Mouse (Mus musculus) heart, postnatal 25 days (tissue): ENCODE data around the gene Celf1. TPM values are rescaled to one million over a fixed set of nuclear protein-coding genes. Genes with fewer than 3 reads are reported as not detected.

Experiments
- DNase-seq: peaks from one replicate; pipeline ENCODE4 v3.0.0; 2022; ENCODE audit warnings: low spot score
- intact Hi-C: fragments of 180-260 bp; cut with DNase I; formaldehyde crosslinking; loops from one replicate; pipeline ENCODE4 v1.15.1; 2025
- total RNA-seq, 2 experiments: library from RNA; stranded (reverse); gene quantifications; 2 replicates each; pipeline ENCODE4 v1.2.3; 2021

The Celf1 gene
- total RNA-seq, 2 experiments from 2014 or later, result 80.9 to 84.4 TPM

GRCm38 (mm10) chr2:90932273-90932672, 7.9 kb upstream of the Celf1 start:
- intact Hi-C loops, result no loop called here
- DNase-seq, result no peak

GRCm38 (mm10) chr2:90938362-90938761, 1.8 kb upstream of the Celf1 start:
- DNase-seq, result no peak
- intact Hi-C loops, result no loop called here

- intact Hi-C loops, result loop anchor here (2.0 to 5.0 kb wide), 3 partner anchors 48 to 588 kb away; partner anchors contain the start of genes Ckap5 and Psmc3
- DNase-seq, result no peak
Measured at GRCm38 (mm10) chr2:90939750-90940149, 432 bp upstream of the Celf1 start.

- DNase-seq, result no peak
- intact Hi-C loops, result loop anchor here (2.0 to 5.0 kb wide), 3 partner anchors 46 to 586 kb away; partner anchors contain the start of genes Ckap5 and Psmc3
Measured at GRCm38 (mm10) chr2:90941744-90942143, 1.6 kb downstream of the Celf1 start.

- intact Hi-C loops, result no loop called here
- DNase-seq, result no peak
Measured at GRCm38 (mm10) chr2:90950149-90950548, 10.0 kb downstream of the Celf1 start.

GRCm38 (mm10) chr2:90950582-90951194, 10.5 kb downstream of the Celf1 start:
- intact Hi-C loops, result no loop called here
- no peak for DNase-seq

- intact Hi-C loops, result no loop called here
- no peak for DNase-seq
Measured at GRCm38 (mm10) chr2:90953461-90953860, 13.3 kb downstream of the Celf1 start.

- intact Hi-C loops, result no loop called here
- no peak for DNase-seq
Measured at GRCm38 (mm10) chr2:90956053-90956452, 15.9 kb downstream of the Celf1 start.

- intact Hi-C loops, result no loop called here
- no peak for DNase-seq
Measured at GRCm38 (mm10) chr2:90958856-90959255, 18.7 kb downstream of the Celf1 start.

- no peak for DNase-seq
- intact Hi-C loops, result no loop called here
Measured at GRCm38 (mm10) chr2:90960012-90960411, 19.8 kb downstream of the Celf1 start.

- no peak for DNase-seq
Measured at GRCm38 (mm10) chr2:90963304-90963703, 23.1 kb downstream of the Celf1 start.

GRCm38 (mm10) chr2:90964811-90965465, 24.8 kb downstream of the Celf1 start:
- intact Hi-C loops, result no loop called here
- no peak for DNase-seq

More at GRCm38 (mm10) chr2:90963304-90963703, 23.1 kb downstream of the Celf1 start:
- intact Hi-C loops, result no loop called here

- intact Hi-C loops, result no loop called here
- DNase-seq, result no peak
Measured at GRCm38 (mm10) chr2:90965466-90966080, 25.4 kb downstream of the Celf1 start.

- intact Hi-C loops, result no loop called here
- DNase-seq, result no peak
Measured at GRCm38 (mm10) chr2:90970606-90971005, 30.4 kb downstream of the Celf1 start.

- intact Hi-C loops, result no loop called here
- DNase-seq, result no peak
Measured at GRCm38 (mm10) chr2:90974101-90974500, 33.9 kb downstream of the Celf1 start.

GRCm38 (mm10) chr2:90975181-90975835, 35.1 kb downstream of the Celf1 start:
- DNase-seq, result no peak
- intact Hi-C loops, result no loop called here

GRCm38 (mm10) chr2:90976590-90976989, 36.4 kb downstream of the Celf1 start:
- intact Hi-C loops, result no loop called here
- DNase-seq, result no peak

GRCm38 (mm10) chr2:90977291-90977690, 37.1 kb downstream of the Celf1 start:
- intact Hi-C loops, result no loop called here
- no peak for DNase-seq

- intact Hi-C loops, result loop anchor here (5.0 kb wide), 1 partner anchor 44 kb away; the partner anchor contains the start of gene Celf1
- DNase-seq, result no peak
Measured at GRCm38 (mm10) chr2:90986055-90986454, 45.9 kb downstream of the Celf1 start.

GRCm38 (mm10) chr2:91008536-91008935, 68.4 kb downstream of the Celf1 start:
- no peak for DNase-seq
- intact Hi-C loops, result no loop called here

- intact Hi-C loops, result no loop called here
- DNase-seq, result no peak
Measured at GRCm38 (mm10) chr2:91013881-91014280, 73.7 kb downstream of the Celf1 start.
